Mouse (Mus musculus) kidney, embryonic 14.5 days (tissue): ENCODE results near the gene Lexm. TPM values are rescaled to one million over a fixed set of nuclear protein-coding genes. Genes with fewer than 3 reads are reported as not detected.

Experiments used
- ATAC-seq: fragments of 200-750 bp; cut with Nextera tagmentation; 2 replicates; pipeline ENCODE4 v1.8.0; 2017; ENCODE audit warnings: moderate number of reproducible peaks, mild to moderate bottlenecking, moderate TSS enrichment, moderate library complexity; ENCODE audit not compliant: low FRiP score, low TSS enrichment
- H3K27ac ChIP-seq: fragments of 300-500 bp; sonication (generic); 2 replicates; pipeline ENCODE4 v1.5.1; 2014; ENCODE audit warnings: low read depth, mild to moderate bottlenecking, low read length, moderate library complexity, mixed read lengths
- H3K27me3 ChIP-seq: fragments of 300-500 bp; sonication (generic); 2 replicates; pipeline ENCODE4 v1.6.1; 2014; ENCODE audit warnings: mild to moderate bottlenecking, low read length; ENCODE audit not compliant: control insufficient read depth, insufficient read depth
- H3K36me3 ChIP-seq: fragments of 300-500 bp; sonication (generic); 2 replicates; pipeline ENCODE4 v1.6.1; 2014; ENCODE audit warnings: low read length, mixed read lengths; ENCODE audit not compliant: control insufficient read depth, insufficient read depth
- H3K4me1 ChIP-seq: fragments of 300-500 bp; sonication (generic); 2 replicates; pipeline ENCODE4 v1.6.1; 2014; ENCODE audit warnings: low read length, mixed read lengths; ENCODE audit not compliant: control insufficient read depth, insufficient read depth
- H3K4me2 ChIP-seq: fragments of 300-500 bp; sonication (generic); replicated peaks from 2 replicates; pipeline ENCODE4 v1.6.1; 2014; ENCODE audit warnings: low read depth, mild to moderate bottlenecking, low read length
- H3K4me3 ChIP-seq: fragments of 300-500 bp; sonication (generic); 2 replicates; pipeline ENCODE4 v1.5.1; 2014; ENCODE audit warnings: mild to moderate bottlenecking, low read length
- H3K9ac ChIP-seq: fragments of 300-500 bp; sonication (generic); 2 replicates; pipeline ENCODE4 v1.6.1; 2014; ENCODE audit warnings: low read depth, mild to moderate bottlenecking, low read length, moderate library complexity
- H3K9me3 ChIP-seq: fragments of 300-500 bp; sonication (generic); 2 replicates; pipeline ENCODE4 v1.6.1; 2016; ENCODE audit warnings: low read length; ENCODE audit not compliant: control insufficient read depth
- WGBS: fragments of 180-500 bp; shearing (Covaris S2); extraction: QIAGEN DNeasy Blood & Tissue Kit; methylation state at CpG from one replicate; pipeline ENCODE4 v1.1.7; 2014; 5-methylcytosine and 5-hydroxymethylcytosine counted together
- polyA plus RNA-seq: library from polyadenylated mRNA; unstranded; fragments of >200 nt; fragmentation: Nextera tagmentation; extraction: Ambion mirVana; gene quantifications from 2 replicates; pipeline ENCODE4 v1.2.1, GENCODE M21; 2014

The Lexm gene
- polyA plus RNA-seq, 1 experiment from 2014 or later: not detected

DNA sequence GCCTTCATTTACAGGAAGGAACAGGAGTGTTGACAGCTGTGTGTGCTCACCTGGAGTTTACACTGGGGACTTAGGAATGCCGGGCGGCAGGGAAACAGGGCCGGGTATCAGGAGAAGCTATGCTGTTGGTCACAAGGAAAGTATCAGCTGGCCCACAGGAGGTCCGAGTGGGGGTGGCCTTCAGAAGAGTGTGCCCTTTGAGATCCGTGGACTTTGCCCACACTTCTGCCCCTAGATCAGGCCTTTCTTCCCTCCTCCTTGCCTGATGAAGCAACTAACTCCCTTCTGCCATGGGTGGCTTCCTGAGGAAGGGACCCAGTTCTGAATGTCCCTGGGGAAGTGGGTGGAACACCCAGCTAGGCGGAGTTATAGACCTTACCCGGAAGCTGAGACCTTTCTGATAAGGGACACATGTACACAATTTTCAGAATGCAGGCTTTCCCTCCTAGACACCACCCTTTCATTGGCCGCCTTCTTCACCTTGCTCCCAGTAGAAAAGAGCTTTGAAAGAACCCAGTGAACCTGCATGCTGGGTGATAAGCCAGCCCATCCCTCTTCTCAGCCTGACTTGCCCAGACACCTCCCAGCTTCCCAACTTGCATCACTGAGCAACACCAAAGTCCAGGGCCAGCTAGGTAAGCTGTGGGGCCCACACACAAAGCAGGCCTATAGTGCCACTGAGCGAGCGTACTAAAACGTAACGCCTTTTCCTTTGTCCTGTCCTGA is 34.5 kb downstream of the Lexm start:
- Histone ChIP-seq H3K4me1 (no peaks in the 10 kb centered on the region), H3K4me2 (no peak overlapping the region), H3K27ac (no peak overlapping the region), H3K27me3 (no peaks in the 10 kb centered on the region), H3K9ac (no peak overlapping the region), H3K36me3 (peaks cover 85% of the 10 kb centered on the region), H3K4me3 (no peak overlapping the region), H3K9me3 (no peaks in the 10 kb centered on the region)
- ATAC-seq: no peak
- WGBS: 90% methylated on average over 12 of the region's 12 CpGs

- Histone ChIP-seq H3K27ac (no peak overlapping the region), H3K36me3 (peaks cover 83% of the 10 kb centered on the region)
Measured at GRCm38 (mm10) chr4:106581865-106582204, 35.2 kb downstream of the Lexm start.

GRCm38 (mm10) chr4:106581176-106581864 is 35.7 kb downstream of the Lexm start:
- Histone ChIP-seq H3K27ac (no peak overlapping the region), H3K9me3 (no peaks in the 10 kb centered on the region), H3K4me2 (no peak overlapping the region), H3K4me1 (no peaks in the 10 kb centered on the region), H3K9ac (no peak overlapping the region), H3K4me3 (no peak overlapping the region), H3K36me3 (peaks cover 83% of the 10 kb centered on the region), H3K27me3 (no peaks in the 10 kb centered on the region)
- WGBS: 88% methylated on average over 14 of the region's 14 CpGs
- ATAC-seq: no peak

More at GRCm38 (mm10) chr4:106581865-106582204, 35.2 kb downstream of the Lexm start:
- Histone ChIP-seq H3K4me3 (no peak overlapping the region), H3K9me3 (no peaks in the 10 kb centered on the region), H3K4me2 (no peak overlapping the region), H3K4me1 (no peaks in the 10 kb centered on the region), H3K27me3 (no peaks in the 10 kb centered on the region), H3K9ac (no peak overlapping the region)
- ATAC-seq: no peak
- 90% methylated on average over 15 of the region's 15 CpGs for WGBS

GRCm38 (mm10) chr4:106577511-106577910 is 39.5 kb downstream of the Lexm start:
- H3K27me3 ChIP-seq: no peaks in the 10 kb centered on the region
- ATAC-seq: no peak
- H3K9ac ChIP-seq: no peak overlapping the region
- no peak overlapping the region for H3K4me2 ChIP-seq
- H3K4me3 ChIP-seq: no peak overlapping the region
- WGBS: 73% methylated on average over 7 of the region's 7 CpGs
- no peak overlapping the region for H3K27ac ChIP-seq
- H3K9me3 ChIP-seq: no peaks in the 10 kb centered on the region
- H3K4me1 ChIP-seq: no peaks in the 10 kb centered on the region
- peaks cover 86% of the 10 kb centered on the region for H3K36me3 ChIP-seq

GRCm38 (mm10) chr4:106575022-106575421 is 42.0 kb downstream of the Lexm start:
- H3K36me3 ChIP-seq: peaks cover 79% of the 10 kb centered on the region
- H3K4me2 ChIP-seq: no peak overlapping the region
- H3K27me3 ChIP-seq: no peaks in the 10 kb centered on the region
- no peaks in the 10 kb centered on the region for H3K9me3 ChIP-seq
- ATAC-seq: no peak
- WGBS: 84% methylated on average over 8 of the region's 8 CpGs
- no peak overlapping the region for H3K4me3 ChIP-seq
- no peak overlapping the region for H3K27ac ChIP-seq
- H3K9ac ChIP-seq: no peak overlapping the region
- H3K4me1 ChIP-seq: no peaks in the 10 kb centered on the region

DNA sequence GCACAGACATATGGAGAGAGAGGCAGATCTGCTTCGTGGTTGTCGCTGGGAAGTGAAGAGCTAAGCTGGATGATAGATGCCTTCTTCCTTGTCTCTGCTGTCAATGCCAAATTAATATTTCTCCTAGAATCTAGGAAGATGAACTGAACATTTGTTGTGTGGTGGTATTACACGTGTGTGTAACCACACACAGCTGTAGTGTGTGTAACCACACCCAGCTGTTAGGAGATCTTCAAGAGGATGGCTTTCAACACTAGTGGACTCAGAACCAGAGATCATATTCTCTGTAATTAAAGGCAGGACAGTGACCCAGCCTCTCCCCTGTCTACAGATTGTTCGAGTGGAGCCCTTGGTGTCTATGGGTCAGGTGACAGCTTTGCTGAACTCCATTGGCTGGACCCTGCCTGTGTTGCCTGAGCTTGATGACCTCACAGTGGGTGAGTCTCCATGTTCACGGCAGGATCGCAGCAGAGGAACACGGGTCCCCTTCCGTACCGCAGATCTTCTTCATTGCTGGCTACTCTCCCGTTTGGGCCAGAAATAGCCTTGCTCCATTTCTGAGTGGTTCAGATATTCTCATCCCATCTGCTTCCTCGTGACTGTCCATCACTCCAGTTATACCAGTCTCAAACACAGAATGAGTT is 45.8 kb downstream of the Lexm start:
- Histone ChIP-seq H3K9ac (no peak overlapping the region), H3K9me3 (no peaks in the 10 kb centered on the region), H3K36me3 (peaks cover 75% of the 10 kb centered on the region), H3K4me3 (no peak overlapping the region), H3K4me1 (no peaks in the 10 kb centered on the region), H3K27me3 (no peaks in the 10 kb centered on the region), H3K27ac (no peak overlapping the region), H3K4me2 (no peak overlapping the region)
- WGBS: 88% methylated on average over 11 of the region's 11 CpGs
- no peak for ATAC-seq

DNA sequence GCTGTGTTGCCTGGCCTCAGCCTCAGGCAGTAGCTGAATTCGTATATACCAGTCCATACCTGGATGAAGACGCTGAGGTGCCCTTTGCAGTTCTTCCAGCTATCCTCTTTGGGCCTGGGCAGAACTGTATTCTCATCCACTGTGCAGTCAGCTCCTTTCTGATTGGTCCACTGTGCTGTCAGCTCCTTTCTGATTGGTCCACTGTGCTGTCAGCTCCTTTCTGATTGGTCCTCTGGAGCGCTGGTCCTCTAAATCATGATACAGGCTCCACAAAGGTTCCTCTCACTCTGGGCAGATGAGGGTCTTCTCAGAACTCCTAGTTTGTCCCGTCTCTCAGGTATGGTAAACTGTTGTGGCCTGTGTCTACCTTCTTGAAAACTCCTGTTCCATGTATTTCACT is 47.4 kb downstream of the Lexm start:
- no peaks in the 10 kb centered on the region for H3K9me3 ChIP-seq
- ATAC-seq: no peak
- 92% methylated on average over 4 of the region's 4 CpGs for WGBS
- H3K36me3 ChIP-seq: peaks cover 79% of the 10 kb centered on the region
- no peak overlapping the region for H3K4me3 ChIP-seq
- no peak overlapping the region for H3K4me2 ChIP-seq
- H3K27me3 ChIP-seq: no peaks in the 10 kb centered on the region
- no peaks in the 10 kb centered on the region for H3K4me1 ChIP-seq
- no peak overlapping the region for H3K27ac ChIP-seq
- H3K9ac ChIP-seq: no peak overlapping the region

GRCm38 (mm10) chr4:106564161-106564560 is 52.9 kb downstream of the Lexm start:
- Histone ChIP-seq H3K27ac (no peak overlapping the region), H3K27me3 (no peaks in the 10 kb centered on the region), H3K9me3 (no peaks in the 10 kb centered on the region), H3K4me3 (no peak overlapping the region), H3K4me1 (peaks cover 27% of the 10 kb centered on the region), H3K9ac (no peak overlapping the region), H3K4me2 (no peak overlapping the region), H3K36me3 (peaks cover 38% of the 10 kb centered on the region)
- WGBS: 89% methylated on average over 11 of the region's 11 CpGs
- no peak for ATAC-seq
